Mouse (Mus musculus) right cerebral cortex, postnatal 4 days (tissue): ENCODE results near the gene Copg2.
"Not testable (repeated sequence)": the region's sequence is repeated elsewhere in the genome, so short reads cannot be mapped to it uniquely, and the experiment has no call there.

Experiments used
- DNase-seq: peaks from one replicate; pipeline ENCODE4 v3.0.0-alpha.2; 2022

Gene Copg2

GRCm38 (mm10) chr6:30805053-30805752 lies 91.4 kb downstream of the Copg2 start:
- no peak for DNase-seq

- peak; percentile 20 for DNase-seq
Measured at GRCm38 (mm10) chr6:30804389-30805052, 92.1 kb downstream of the Copg2 start.

GRCm38 (mm10) chr6:30802915-30803314 lies 93.7 kb downstream of the Copg2 start:
- DNase-seq, result not testable (repeated sequence)

GRCm38 (mm10) chr6:30751209-30751608 lies 145.4 kb downstream of the Copg2 start:
- no peak for DNase-seq

- DNase-seq, result no peak
Measured at GRCm38 (mm10) chr6:30750482-30750881, 146.1 kb downstream of the Copg2 start.

- no peak for DNase-seq
Measured at GRCm38 (mm10) chr6:30749892-30750291, 146.7 kb downstream of the Copg2 start.

- no peak for DNase-seq
Measured at GRCm38 (mm10) chr6:30749042-30749689, 147.4 kb downstream of the Copg2 start.

GRCm38 (mm10) chr6:30748358-30748910 lies 148.2 kb downstream of the Copg2 start:
- DNase-seq, result no peak

- no peak for DNase-seq
Measured at GRCm38 (mm10) chr6:30747631-30748357, 148.8 kb downstream of the Copg2 start.

GRCm38 (mm10) chr6:30745591-30745990 lies 151.0 kb downstream of the Copg2 start:
- DNase-seq, result no peak

- no peak for DNase-seq
Measured at GRCm38 (mm10) chr6:30744846-30745245, 151.7 kb downstream of the Copg2 start.

- no peak for DNase-seq
Measured at GRCm38 (mm10) chr6:30739177-30739747, 157.3 kb downstream of the Copg2 start.

GRCm38 (mm10) chr6:30738464-30739006 lies 158.1 kb downstream of the Copg2 start:
- no peak for DNase-seq

GRCm38 (mm10) chr6:30737548-30738463 lies 158.8 kb downstream of the Copg2 start:
- DNase-seq, result peak; percentile 77

GRCm38 (mm10) chr6:30736864-30737547 lies 159.6 kb downstream of the Copg2 start:
- DNase-seq, result peak; percentile 75

GRCm38 (mm10) chr6:30736372-30736762 lies 160.2 kb downstream of the Copg2 start:
- no peak for DNase-seq

- DNase-seq, result no peak
Measured at GRCm38 (mm10) chr6:30735728-30736371, 160.7 kb downstream of the Copg2 start.

- DNase-seq, result no peak
Measured at GRCm38 (mm10) chr6:30734988-30735727, 161.4 kb downstream of the Copg2 start.

- no peak for DNase-seq
Measured at GRCm38 (mm10) chr6:30734465-30734864, 162.1 kb downstream of the Copg2 start.
